Mouse (Mus musculus) cortical plate, adult 2 months (tissue): ENCODE data around the gene Gm10354.
"Not testable (repeated sequence)": the region's sequence is repeated elsewhere in the genome, so short reads cannot be mapped to it uniquely, and the experiment has no call there.

ENCODE experiments used
- CTCF ChIP-seq: fragments of 200-500 bp; IDR thresholded peaks from 2 replicates; pipeline ENCODE4 v1.5.1; 2011; ENCODE audit warnings: mild to moderate bottlenecking, control low read depth, low read length; ENCODE audit not compliant: insufficient read depth; ENCODE audit errors: extremely low read depth
- POLR2A ChIP-seq: fragments of 200-500 bp; IDR thresholded peaks from 2 replicates; pipeline ENCODE4 v1.6.1; 2011; ENCODE audit warnings: mild to moderate bottlenecking, low read length, control low read depth; ENCODE audit not compliant: insufficient read depth; ENCODE audit errors: extremely low read depth

DNA sequence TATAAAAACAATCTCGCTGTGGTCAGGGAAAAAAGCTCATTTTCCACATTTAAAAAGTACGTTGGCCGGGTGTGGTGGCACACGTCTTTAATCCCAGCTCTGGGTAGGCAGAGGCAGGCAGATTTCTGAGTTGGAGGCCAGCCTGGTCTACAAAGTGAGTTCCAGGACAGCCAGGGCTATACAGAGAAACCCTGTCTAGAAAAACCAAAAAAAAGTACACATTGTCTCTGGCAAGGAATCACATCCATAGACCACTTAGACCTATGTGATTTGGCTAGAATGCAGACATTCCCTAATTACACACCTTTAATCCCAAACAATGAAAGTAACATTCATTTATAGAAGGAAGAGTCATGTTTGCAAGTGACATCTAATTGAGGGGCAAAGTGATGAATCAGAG, 17.2 kb downstream of the Gm10354 start:
- not testable (repeated sequence) for TF ChIP-seq CTCF, POLR2A
